Mouse (Mus musculus): ENCODE measurements at regions not wholly inside any gene's neighbourhood (a gene's known extent, or its start where the extent isn't known, plus 50 kb on each side); places are given as distances from the start of the nearest gene placed in this dataset.

GRCm38 (mm10) chr8:10717297-10717696 is 291.0 kb downstream of the Irs2 start:
- DNase-seq (ENCODE audit: low read depth, low spot score), result no peak

- no peak for DNase-seq (ENCODE audit: low read depth, low spot score)
Measured at GRCm38 (mm10) chr8:10716161-10716560, 292.1 kb downstream of the Irs2 start.

- no peak for DNase-seq (ENCODE audit: low read depth, low spot score)
Measured at GRCm38 (mm10) chr8:10713515-10714042, 294.7 kb downstream of the Irs2 start.

GRCm38 (mm10) chr8:10712118-10712689 is 296.1 kb downstream of the Irs2 start:
- no peak for DNase-seq (ENCODE audit: low read depth, low spot score)

GRCm38 (mm10) chr8:10711474-10711873 is 296.8 kb downstream of the Irs2 start:
- no peak for DNase-seq (ENCODE audit: low read depth, low spot score)

GRCm38 (mm10) chr8:10708509-10708908 is 299.7 kb downstream of the Irs2 start:
- no peak for DNase-seq (ENCODE audit: low read depth, low spot score)

GRCm38 (mm10) chr8:10707122-10707521 is 301.1 kb downstream of the Irs2 start:
- no peak for DNase-seq (ENCODE audit: low read depth, low spot score)

- DNase-seq (ENCODE audit: low read depth, low spot score), result no peak
Measured at GRCm38 (mm10) chr8:10705909-10706308, 302.3 kb downstream of the Irs2 start.

- no peak for DNase-seq (ENCODE audit: low read depth, low spot score)
Measured at GRCm38 (mm10) chr8:10702755-10703154, 305.5 kb downstream of the Irs2 start.

- DNase-seq (ENCODE audit: low read depth, low spot score), result no peak
Measured at GRCm38 (mm10) chr8:10702248-10702647, 306.0 kb downstream of the Irs2 start.

- no peak for DNase-seq (ENCODE audit: low read depth, low spot score)
Measured at GRCm38 (mm10) chr8:10701648-10702061, 306.6 kb downstream of the Irs2 start.

GRCm38 (mm10) chr8:10701226-10701625 is 307.0 kb downstream of the Irs2 start:
- no peak for DNase-seq (ENCODE audit: low read depth, low spot score)

- no peak for DNase-seq (ENCODE audit: low read depth, low spot score)
Measured at GRCm38 (mm10) chr8:10699669-10700068, 308.6 kb downstream of the Irs2 start.

- peak; percentile 25 for DNase-seq (ENCODE audit: low read depth, low spot score)
Measured at GRCm38 (mm10) chr8:10695181-10695580, 313.1 kb downstream of the Irs2 start.

GRCm38 (mm10) chr8:10690659-10691058 is 317.6 kb downstream of the Irs2 start:
- no peak for DNase-seq (ENCODE audit: low read depth, low spot score)

- DNase-seq (ENCODE audit: low read depth, low spot score), result no peak
Measured at GRCm38 (mm10) chr8:10689881-10690280, 318.4 kb downstream of the Irs2 start.

GRCm38 (mm10) chr8:10687867-10688561 is 320.2 kb downstream of the Irs2 start:
- DNase-seq (ENCODE audit: low read depth, low spot score), result no peak

Data from 3T3-L1 (cell line).